19 mouse cellular contexts compared by ENCODE assay signal in genomic region chr3:86821383-86821782, GRCm38 (mm10).
DNase-seq lines count a peak whose midpoint lies in the region; ATAC-seq and TF ChIP-seq lines count a peak whose summit lies in the region.
"Had no signal": no experiment of that assay in that cellular context is flagged by ENCODE, and none has a peak within 500 bp of the region (broad histone marks: within the 10 kb centered on the region; RNA-seq: fewer than 3 reads in every experiment).

No protein-coding gene starts in this region.

- no peaks in the 10 kb centered on the region for H3K4me1 ChIP-seq in heart, adult 2 months (ENCODE audit: control insufficient read depth, insufficient read depth, low read length)
- peaks cover 23% of the 10 kb centered on the region for H3K4me1 ChIP-seq in midbrain, embryonic 10.5 days
- H3K4me1 ChIP-seq in midbrain, embryonic 15.5 days = peaks cover 17% of the 10 kb centered on the region
- H3K4me1 ChIP-seq: liver, embryonic 13.5 days had no signal

- no peaks in the 10 kb centered on the region for H3K9me3 ChIP-seq in midbrain, embryonic 10.5 days (replicated peaks)
- H3K9me3 ChIP-seq in midbrain, embryonic 15.5 days = no peaks in the 10 kb centered on the region
- H3K9me3 ChIP-seq: embryonic facial prominence, embryonic 12.5 days; forebrain, embryonic 13.5 days; liver, embryonic 13.5 days had no signal

- no peak overlapping the region for H3K9ac ChIP-seq in heart, adult 2 months (ENCODE audit: low read depth, low read length)
- H3K9ac ChIP-seq in midbrain, embryonic 15.5 days = no peak overlapping the region
- H3K9ac ChIP-seq: embryonic facial prominence, embryonic 12.5 days; forebrain, embryonic 13.5 days; liver, embryonic 13.5 days; lung, embryonic 14.5 days had no signal

- intact Hi-C loops in heart, adult 2 months (cut with DNase I) = no loop called here

- no peak overlapping the region for H3K4me3 ChIP-seq in heart, adult 2 months
- H3K4me3 ChIP-seq in midbrain, embryonic 10.5 days = no peak overlapping the region
- H3K4me3 ChIP-seq in midbrain, embryonic 15.5 days = no peak overlapping the region
- H3K4me3 ChIP-seq: embryonic facial prominence, embryonic 12.5 days; erythroblast, embryonic 14.5 days; forebrain, embryonic 13.5 days; liver, embryonic 13.5 days had no signal

- no peak for ATAC-seq in midbrain, embryonic 15.5 days (replicated peaks)
- ATAC-seq: forebrain, embryonic 13.5 days had no signal

- DNase-seq in heart, adult 11 months = peak; percentile 61
- no peak for DNase-seq in heart, adult 2 months
- no peak for DNase-seq in midbrain, embryonic 10.5 days (ENCODE audit: low spot score)
- peak; percentile 38 to 58 for DNase-seq in cerebellum, postnatal 25 days
- DNase-seq in B cell, adult 2 months = no peak
- DNase-seq in lung, postnatal 14 days = no peak
- DNase-seq: adrenal gland, postnatal 25 days; gastrocnemius, postnatal 25 days; heart, postnatal 10 days; liver, embryonic 13.5 days; lung, embryonic 14.5 days; lung, postnatal 4 days; right cerebral cortex, adult 18-20 months had no signal

- 66% methylated on average over 3 of the region's 3 CpGs for WGBS in heart, adult 2 months
- 84% methylated on average over 3 of the region's 3 CpGs for WGBS in midbrain, embryonic 10.5 days
- WGBS in midbrain, embryonic 15.5 days = 62% methylated on average over 3 of the region's 3 CpGs

- no peak overlapping the region for H3K4me2 ChIP-seq in midbrain, embryonic 15.5 days
- H3K4me2 ChIP-seq: embryonic facial prominence, embryonic 12.5 days; forebrain, embryonic 13.5 days; heart, embryonic 11.5 days; liver, embryonic 13.5 days; lung, embryonic 14.5 days had no signal

- TF ChIP-seq POLR2A in heart, adult 2 months (IDR thresholded peaks at IDR 0.05; ENCODE audit: insufficient read depth, low read depth, low read length) = no peak

- no peak overlapping the region for H3K27ac ChIP-seq in heart, adult 2 months
- H3K27ac ChIP-seq in midbrain, embryonic 10.5 days (replicated peaks) = peak overlapping the region; percentile 19; the same call in 1 of the 2 replicates
- H3K27ac ChIP-seq in midbrain, embryonic 15.5 days = no peak overlapping the region
- H3K27ac ChIP-seq: embryonic facial prominence, embryonic 12.5 days; forebrain, embryonic 13.5 days; liver, embryonic 13.5 days had no signal

- no peak for TF ChIP-seq CTCF in heart, adult 2 months (IDR thresholded peaks at IDR 0.05)

- H3K27me3 ChIP-seq in heart, adult 2 months (ENCODE audit: control insufficient read depth, insufficient read depth, low read length) = no peaks in the 10 kb centered on the region
- no peaks in the 10 kb centered on the region for H3K27me3 ChIP-seq in midbrain, embryonic 10.5 days (ENCODE audit: low read depth, poor library complexity, severe bottlenecking)
- no peaks in the 10 kb centered on the region for H3K27me3 ChIP-seq in midbrain, embryonic 15.5 days (replicated peaks)
- H3K27me3 ChIP-seq: CH12.LX; forebrain, embryonic 13.5 days; liver, embryonic 13.5 days had no signal

- no peaks in the 10 kb centered on the region for H3K36me3 ChIP-seq in heart, adult 2 months (ENCODE audit: control insufficient read depth, insufficient read depth, low read length)
- peaks cover 24% of the 10 kb centered on the region; the same call in 1 of the 2 replicates for H3K36me3 ChIP-seq in midbrain, embryonic 10.5 days
- H3K36me3 ChIP-seq in midbrain, embryonic 15.5 days (replicated peaks) = 0 out of 2 replicates have a peak, but pooled peaks cover 4% of the 10 kb centered on the region
- H3K36me3 ChIP-seq: embryonic facial prominence, embryonic 12.5 days; liver, embryonic 13.5 days had no signal

- H3K79me2 ChIP-seq in heart, adult 2 months (replicated peaks; ENCODE audit: control insufficient read depth, insufficient read depth, low read length) = no peaks in the 10 kb centered on the region

- no peak for TF ChIP-seq EP300 in heart, adult 2 months (IDR thresholded peaks at IDR 0.05; ENCODE audit: insufficient read depth, low read depth, low read length)

Comparison
In these comparisons a context has a peak if more than half of its experiments do, and no peak if none do; other contexts are left out.
1. DNase-seq: peak in heart, adult 11 months (single experiment) and cerebellum, postnatal 25 days (2 of 2); none in heart, adult 2 months (0 of 2), midbrain, embryonic 10.5 days (single experiment), B cell, adult 2 months (0 of 2) and lung, postnatal 14 days (single experiment).